Mouse (Mus musculus): Measurements from ENCODE around the gene Mfn2. TPM values are rescaled to one million over a fixed set of nuclear protein-coding genes. Genes with fewer than 3 reads are reported as not detected.

Gene Mfn2
- polyA plus RNA-seq, 2 experiments = 29.6 to 29.8 TPM

- Histone ChIP-seq H3K4me3 (replicated peaks; ENCODE audit: low read length) (no peak overlapping the region), H3K4me1 (ENCODE audit: control insufficient read depth, insufficient read depth, low read length) (peaks cover 3% of the 10 kb centered on the region), H3K9me3 (ENCODE audit: control insufficient read depth, low read length) (no peaks in the 10 kb centered on the region), H3K36me3 (ENCODE audit: control insufficient read depth, insufficient read depth, low read length) (peaks cover 74% of the 10 kb centered on the region), H3K27me3 (ENCODE audit: control insufficient read depth, insufficient read depth, low read length) (no peaks in the 10 kb centered on the region), H3K4me2 (replicated peaks; ENCODE audit: low read depth, low read length, severe bottlenecking) (no peak overlapping the region), H3K27ac (replicated peaks; ENCODE audit: low read depth, low read length) (no peak overlapping the region), H3K9ac (ENCODE audit: low read depth, low read length, severe bottlenecking) (no peak overlapping the region)
- no peak for TF ChIP-seq POLR2A (IDR thresholded peaks at IDR 0.05; ENCODE audit: borderline replicate concordance, extremely low read depth, insufficient read depth, insufficient read length)
- WGBS = 78% methylated on average over 7 of the region's 7 CpGs
- DNase-seq (ENCODE audit: low spot score) (no peak), ATAC-seq (ENCODE audit: low FRiP score, low read depth) (no peak)
These were observed 24.0 kb upstream of the Mfn2 start for GRCm38 (mm10) chr4:147928540-147928939.

- Histone ChIP-seq H3K9ac (ENCODE audit: low read depth, low read length, severe bottlenecking) (no peak overlapping the region), H3K4me2 (replicated peaks; ENCODE audit: low read depth, low read length, severe bottlenecking) (no peak overlapping the region), H3K27me3 (ENCODE audit: control insufficient read depth, insufficient read depth, low read length) (no peaks in the 10 kb centered on the region), H3K27ac (replicated peaks; ENCODE audit: low read depth, low read length) (no peak overlapping the region), H3K9me3 (ENCODE audit: control insufficient read depth, low read length) (no peaks in the 10 kb centered on the region), H3K36me3 (ENCODE audit: control insufficient read depth, insufficient read depth, low read length) (peaks cover 79% of the 10 kb centered on the region), H3K4me3 (replicated peaks; ENCODE audit: low read length) (no peak overlapping the region), H3K4me1 (ENCODE audit: control insufficient read depth, insufficient read depth, low read length) (no peaks in the 10 kb centered on the region)
- no peak for ATAC-seq (ENCODE audit: low FRiP score, low read depth)
- no peak for DNase-seq (ENCODE audit: low spot score)
- no peak for TF ChIP-seq POLR2A (IDR thresholded peaks at IDR 0.05; ENCODE audit: borderline replicate concordance, extremely low read depth, insufficient read depth, insufficient read length)
- 29% methylated on average over 9 of the region's 9 CpGs for WGBS
These were observed 23.6 kb upstream of the Mfn2 start for GRCm38 (mm10) chr4:147928136-147928535.

GRCm38 (mm10) chr4:147927705-147928104 is 23.2 kb upstream of the Mfn2 start:
- 43% methylated on average over 6 of the region's 8 CpGs for WGBS
- DNase-seq (ENCODE audit: low spot score) (no peak), ATAC-seq (ENCODE audit: low FRiP score, low read depth) (no peak)
- Histone ChIP-seq H3K9ac (ENCODE audit: low read depth, low read length, severe bottlenecking) (no peak overlapping the region), H3K9me3 (ENCODE audit: control insufficient read depth, low read length) (no peaks in the 10 kb centered on the region), H3K27ac (replicated peaks; ENCODE audit: low read depth, low read length) (no peak overlapping the region), H3K4me1 (ENCODE audit: control insufficient read depth, insufficient read depth, low read length) (no peaks in the 10 kb centered on the region), H3K4me3 (replicated peaks; ENCODE audit: low read length) (no peak overlapping the region), H3K27me3 (ENCODE audit: control insufficient read depth, insufficient read depth, low read length) (no peaks in the 10 kb centered on the region), H3K4me2 (replicated peaks; ENCODE audit: low read depth, low read length, severe bottlenecking) (no peak overlapping the region), H3K36me3 (ENCODE audit: control insufficient read depth, insufficient read depth, low read length) (peaks cover 82% of the 10 kb centered on the region)
- no peak for TF ChIP-seq POLR2A (IDR thresholded peaks at IDR 0.05; ENCODE audit: borderline replicate concordance, extremely low read depth, insufficient read depth, insufficient read length)

GRCm38 (mm10) chr4:147922341-147922740 is 17.8 kb upstream of the Mfn2 start:
- Histone ChIP-seq H3K9ac (ENCODE audit: low read depth, low read length, severe bottlenecking) (no peak overlapping the region), H3K36me3 (ENCODE audit: control insufficient read depth, insufficient read depth, low read length) (peaks cover 77% of the 10 kb centered on the region), H3K4me2 (replicated peaks; ENCODE audit: low read depth, low read length, severe bottlenecking) (no peak overlapping the region), H3K27me3 (ENCODE audit: control insufficient read depth, insufficient read depth, low read length) (no peaks in the 10 kb centered on the region), H3K9me3 (ENCODE audit: control insufficient read depth, low read length) (no peaks in the 10 kb centered on the region), H3K4me1 (ENCODE audit: control insufficient read depth, insufficient read depth, low read length) (no peaks in the 10 kb centered on the region), H3K27ac (replicated peaks; ENCODE audit: low read depth, low read length) (no peak overlapping the region), H3K4me3 (replicated peaks; ENCODE audit: low read length) (no peak overlapping the region)
- no peak for ATAC-seq (ENCODE audit: low FRiP score, low read depth)
- no peak for DNase-seq (ENCODE audit: low spot score)
- WGBS = 75% methylated on average over 11 of the region's 11 CpGs
- no peak for TF ChIP-seq POLR2A (IDR thresholded peaks at IDR 0.05; ENCODE audit: borderline replicate concordance, extremely low read depth, insufficient read depth, insufficient read length)

- Histone ChIP-seq H3K27me3 (ENCODE audit: control insufficient read depth, insufficient read depth, low read length) (no peaks in the 10 kb centered on the region), H3K4me2 (replicated peaks; ENCODE audit: low read depth, low read length, severe bottlenecking) (no peak overlapping the region), H3K36me3 (ENCODE audit: control insufficient read depth, insufficient read depth, low read length) (peaks cover 78% of the 10 kb centered on the region), H3K9ac (ENCODE audit: low read depth, low read length, severe bottlenecking) (no peak overlapping the region), H3K4me3 (replicated peaks; ENCODE audit: low read length) (no peak overlapping the region), H3K27ac (replicated peaks; ENCODE audit: low read depth, low read length) (no peak overlapping the region), H3K9me3 (ENCODE audit: control insufficient read depth, low read length) (no peaks in the 10 kb centered on the region), H3K4me1 (ENCODE audit: control insufficient read depth, insufficient read depth, low read length) (no peaks in the 10 kb centered on the region)
- 49% methylated on average over 10 of the region's 10 CpGs for WGBS
- TF ChIP-seq POLR2A (IDR thresholded peaks at IDR 0.05; ENCODE audit: borderline replicate concordance, extremely low read depth, insufficient read depth, insufficient read length) = no peak
- ATAC-seq (ENCODE audit: low FRiP score, low read depth) (no peak), DNase-seq (ENCODE audit: low spot score) (no peak)
These were observed 16.5 kb upstream of the Mfn2 start for GRCm38 (mm10) chr4:147920973-147921372.
